Mouse (Mus musculus): ENCODE measurements at regions not wholly inside any gene's neighbourhood (a gene's known extent, or its start where the extent isn't known, plus 50 kb on each side); places are given as distances from the start of the nearest gene placed in this dataset.

- Histone ChIP-seq H3K4me1 (replicated peaks) (no peaks in the 10 kb centered on the region), H3K27ac (no peak overlapping the region), H3K4me3 (replicated peaks) (no peak overlapping the region), H3K36me3 (no peaks in the 10 kb centered on the region), H3K27me3 (replicated peaks) (no peaks in the 10 kb centered on the region), H3K4me2 (replicated peaks) (no peak overlapping the region), H3K9me3 (no peaks in the 10 kb centered on the region), H3K9ac (no peak overlapping the region)
- WGBS: 91% methylated on average over 2 of the region's 2 CpGs
- ATAC-seq: no peak
Measured at GRCm38 (mm10) chr16:79279006-79279405, 188.1 kb upstream of the Tmprss15 start.

GRCm38 (mm10) chr16:79256525-79256924 lies 165.6 kb upstream of the Tmprss15 start:
- Histone ChIP-seq H3K4me2 (replicated peaks) (no peak overlapping the region), H3K27ac (no peak overlapping the region), H3K4me3 (replicated peaks) (no peak overlapping the region), H3K9me3 (no peaks in the 10 kb centered on the region), H3K9ac (no peak overlapping the region), H3K27me3 (replicated peaks) (no peaks in the 10 kb centered on the region), H3K4me1 (replicated peaks) (no peaks in the 10 kb centered on the region), H3K36me3 (no peaks in the 10 kb centered on the region)
- ATAC-seq: no peak
- 97% methylated on average over 1 of the region's 1 CpGs for WGBS

GRCm38 (mm10) chr16:79256084-79256483 lies 165.2 kb upstream of the Tmprss15 start:
- H3K9ac ChIP-seq: no peak overlapping the region
- H3K4me3 ChIP-seq (replicated peaks): no peak overlapping the region
- no peak overlapping the region for H3K4me2 ChIP-seq (replicated peaks)
- ATAC-seq: no peak
- 62% methylated on average over 2 of the region's 2 CpGs for WGBS
- no peaks in the 10 kb centered on the region for H3K9me3 ChIP-seq
- no peak overlapping the region for H3K27ac ChIP-seq
- no peaks in the 10 kb centered on the region for H3K36me3 ChIP-seq
- H3K27me3 ChIP-seq (replicated peaks): no peaks in the 10 kb centered on the region
- no peaks in the 10 kb centered on the region for H3K4me1 ChIP-seq (replicated peaks)

GRCm38 (mm10) chr16:79240857-79241491 lies 150.1 kb upstream of the Tmprss15 start:
- Histone ChIP-seq H3K4me1 (replicated peaks) (no peaks in the 10 kb centered on the region), H3K4me2 (replicated peaks) (no peak overlapping the region), H3K9ac (no peak overlapping the region), H3K4me3 (replicated peaks) (no peak overlapping the region), H3K9me3 (no peaks in the 10 kb centered on the region), H3K27me3 (replicated peaks) (no peaks in the 10 kb centered on the region), H3K36me3 (no peaks in the 10 kb centered on the region), H3K27ac (no peak overlapping the region)
- no peak for ATAC-seq
- 79% methylated on average over 3 of the region's 3 CpGs for WGBS

- H3K36me3 ChIP-seq: no peaks in the 10 kb centered on the region
- H3K9ac ChIP-seq: no peak overlapping the region
- H3K4me2 ChIP-seq (replicated peaks): no peak overlapping the region
- ATAC-seq: no peak
- H3K9me3 ChIP-seq: no peaks in the 10 kb centered on the region
- H3K4me1 ChIP-seq (replicated peaks): no peaks in the 10 kb centered on the region
- no peak overlapping the region for H3K4me3 ChIP-seq (replicated peaks)
- 85% methylated on average over 2 of the region's 2 CpGs for WGBS
- H3K27ac ChIP-seq: no peak overlapping the region
- no peaks in the 10 kb centered on the region for H3K27me3 ChIP-seq (replicated peaks)
Measured at GRCm38 (mm10) chr16:79240191-79240590, 149.3 kb upstream of the Tmprss15 start.

GRCm38 (mm10) chr16:79191196-79191595 lies 100.3 kb upstream of the Tmprss15 start:
- no peaks in the 10 kb centered on the region for H3K9me3 ChIP-seq
- no peak overlapping the region for H3K4me3 ChIP-seq (replicated peaks)
- no peak overlapping the region for H3K27ac ChIP-seq
- no peak overlapping the region for H3K4me2 ChIP-seq (replicated peaks)
- no peak for ATAC-seq
- H3K27me3 ChIP-seq (replicated peaks): no peaks in the 10 kb centered on the region
- no peaks in the 10 kb centered on the region for H3K36me3 ChIP-seq
- H3K4me1 ChIP-seq (replicated peaks): no peaks in the 10 kb centered on the region
- WGBS: 82% methylated on average over 7 of the region's 7 CpGs
- H3K9ac ChIP-seq: no peak overlapping the region

- Histone ChIP-seq H3K4me1 (replicated peaks) (no peaks in the 10 kb centered on the region), H3K27ac (no peak overlapping the region), H3K36me3 (no peaks in the 10 kb centered on the region), H3K4me3 (replicated peaks) (no peak overlapping the region), H3K4me2 (replicated peaks) (no peak overlapping the region), H3K9ac (no peak overlapping the region), H3K9me3 (no peaks in the 10 kb centered on the region), H3K27me3 (replicated peaks) (no peaks in the 10 kb centered on the region)
- peak; percentile 17; the same call in 1 of the 2 replicates for ATAC-seq
- WGBS: 30% methylated on average over 1 of the region's 1 CpGs
Measured at GRCm38 (mm10) chr16:79186471-79186870, 95.6 kb upstream of the Tmprss15 start.

GRCm38 (mm10) chr16:79182474-79182873 lies 91.6 kb upstream of the Tmprss15 start:
- no peaks in the 10 kb centered on the region for H3K36me3 ChIP-seq
- H3K4me1 ChIP-seq (replicated peaks): no peaks in the 10 kb centered on the region
- no peaks in the 10 kb centered on the region for H3K9me3 ChIP-seq
- H3K27me3 ChIP-seq (replicated peaks): no peaks in the 10 kb centered on the region
- no peak overlapping the region for H3K9ac ChIP-seq
- H3K27ac ChIP-seq: no peak overlapping the region
- 67% methylated on average over 2 of the region's 2 CpGs for WGBS
- ATAC-seq: no peak
- no peak overlapping the region for H3K4me2 ChIP-seq (replicated peaks)
- no peak overlapping the region for H3K4me3 ChIP-seq (replicated peaks)

GRCm38 (mm10) chr16:79177299-79177999 lies 86.6 kb upstream of the Tmprss15 start:
- WGBS: 78% methylated on average over 15 of the region's 15 CpGs
- Histone ChIP-seq H3K27me3 (replicated peaks) (no peaks in the 10 kb centered on the region), H3K9ac (no peak overlapping the region), H3K4me3 (replicated peaks) (no peak overlapping the region), H3K4me1 (replicated peaks) (no peaks in the 10 kb centered on the region), H3K27ac (no peak overlapping the region), H3K4me2 (replicated peaks) (no peak overlapping the region), H3K9me3 (no peaks in the 10 kb centered on the region), H3K36me3 (no peaks in the 10 kb centered on the region)
- no peak for ATAC-seq

GRCm38 (mm10) chr16:79176832-79177243 lies 85.9 kb upstream of the Tmprss15 start:
- no peak overlapping the region for H3K9ac ChIP-seq
- H3K4me3 ChIP-seq (replicated peaks): no peak overlapping the region
- H3K27ac ChIP-seq: no peak overlapping the region
- H3K27me3 ChIP-seq (replicated peaks): no peaks in the 10 kb centered on the region
- no peaks in the 10 kb centered on the region for H3K36me3 ChIP-seq
- H3K4me1 ChIP-seq (replicated peaks): no peaks in the 10 kb centered on the region
- 67% methylated on average over 6 of the region's 6 CpGs for WGBS
- ATAC-seq: no peak
- H3K9me3 ChIP-seq: no peaks in the 10 kb centered on the region
- H3K4me2 ChIP-seq (replicated peaks): no peak overlapping the region

GRCm38 (mm10) chr16:79168193-79168592 lies 77.3 kb upstream of the Tmprss15 start:
- Histone ChIP-seq H3K4me2 (replicated peaks) (no peak overlapping the region), H3K9me3 (no peaks in the 10 kb centered on the region), H3K27me3 (replicated peaks) (no peaks in the 10 kb centered on the region), H3K36me3 (no peaks in the 10 kb centered on the region), H3K9ac (no peak overlapping the region), H3K4me3 (replicated peaks) (no peak overlapping the region), H3K27ac (no peak overlapping the region), H3K4me1 (replicated peaks) (no peaks in the 10 kb centered on the region)
- 10% methylated on average over 8 of the region's 8 CpGs for WGBS
- ATAC-seq: peak; percentile 67; the same call in 1 of the 2 replicates

GRCm38 (mm10) chr16:79142813-79143212 lies 51.9 kb upstream of the Tmprss15 start:
- no peak overlapping the region for H3K4me3 ChIP-seq (replicated peaks)
- H3K4me1 ChIP-seq (replicated peaks): no peaks in the 10 kb centered on the region
- H3K36me3 ChIP-seq: no peaks in the 10 kb centered on the region
- WGBS: 68% methylated on average over 1 of the region's 1 CpGs
- no peaks in the 10 kb centered on the region for H3K9me3 ChIP-seq
- no peak overlapping the region for H3K27ac ChIP-seq
- no peak overlapping the region for H3K4me2 ChIP-seq (replicated peaks)
- H3K27me3 ChIP-seq (replicated peaks): no peaks in the 10 kb centered on the region
- no peak overlapping the region for H3K9ac ChIP-seq
- no peak; the same call in 1 of the 2 replicates for ATAC-seq
